In genomic region chr3:54741965-54742364, GRCm38 (mm10) we compare ENCODE assay signal across 23 mouse cellular contexts. TPM values are rescaled to one million over a fixed set of nuclear protein-coding genes. Genes with fewer than 3 reads are reported as not detected.
DNase-seq lines count a peak whose midpoint lies in the region; ATAC-seq and TF ChIP-seq lines count a peak whose summit lies in the region.
"Had no signal": no experiment of that assay in that cellular context is flagged by ENCODE, and none has a peak within 500 bp of the region (broad histone marks: within the 10 kb centered on the region; RNA-seq: fewer than 3 reads in every experiment).

No protein-coding gene starts in this region.

- TF ChIP-seq CTCF in intestine, postnatal 0 days (IDR thresholded peaks at IDR 0.05; ENCODE audit: low read depth), result no peak

- H3K4me1 ChIP-seq in intestine, embryonic 16.5 days (ENCODE audit: control insufficient read depth, insufficient read depth, low read length), result no peaks in the 10 kb centered on the region
- no peaks in the 10 kb centered on the region for H3K4me1 ChIP-seq in intestine, embryonic 15.5 days (replicated peaks)
- H3K4me1 ChIP-seq in intestine, postnatal 0 days (replicated peaks; ENCODE audit: control insufficient read depth, insufficient read depth, low read length), result no peaks in the 10 kb centered on the region
- no peaks in the 10 kb centered on the region for H3K4me1 ChIP-seq in hindbrain, embryonic 10.5 days (replicated peaks)

- H3K4me2 ChIP-seq in intestine, embryonic 16.5 days (ENCODE audit: low read depth, low read length), result no peak overlapping the region
- H3K4me2 ChIP-seq in intestine, embryonic 15.5 days (replicated peaks), result no peak overlapping the region
- no peak overlapping the region for H3K4me2 ChIP-seq in intestine, postnatal 0 days (replicated peaks; ENCODE audit: low read depth)

- no peaks in the 10 kb centered on the region for H3K9me3 ChIP-seq in intestine, embryonic 16.5 days (ENCODE audit: control insufficient read depth, low read length)
- no peaks in the 10 kb centered on the region for H3K9me3 ChIP-seq in intestine, embryonic 15.5 days
- no peaks in the 10 kb centered on the region for H3K9me3 ChIP-seq in intestine, postnatal 0 days (ENCODE audit: control insufficient read depth)
- 0 out of 2 replicates have a peak, but pooled peaks cover 4% of the 10 kb centered on the region for H3K9me3 ChIP-seq in hindbrain, embryonic 10.5 days
- H3K9me3 ChIP-seq: G1E had no signal

- H3K36me3 ChIP-seq in intestine, embryonic 16.5 days (ENCODE audit: control insufficient read depth, insufficient read depth, low read length), result peaks cover 41% of the 10 kb centered on the region
- H3K36me3 ChIP-seq in intestine, embryonic 15.5 days, result peaks cover 48% of the 10 kb centered on the region
- H3K36me3 ChIP-seq in intestine, postnatal 0 days (ENCODE audit: control insufficient read depth, insufficient read depth), result peaks cover 79% of the 10 kb centered on the region
- H3K36me3 ChIP-seq in hindbrain, embryonic 10.5 days, result peaks cover 95% of the 10 kb centered on the region

- H3K4me3 ChIP-seq in intestine, embryonic 16.5 days (ENCODE audit: low read length), result no peak overlapping the region
- no peak overlapping the region for H3K4me3 ChIP-seq in intestine, embryonic 15.5 days (replicated peaks)
- no peak overlapping the region for H3K4me3 ChIP-seq in intestine, postnatal 0 days (ENCODE audit: low read depth, low read length)
- H3K4me3 ChIP-seq in hindbrain, embryonic 10.5 days, result no peak overlapping the region

- 81% methylated on average over 11 of the region's 11 CpGs for WGBS in intestine, embryonic 16.5 days
- 85% methylated on average over 11 of the region's 11 CpGs for WGBS in intestine, embryonic 15.5 days
- WGBS in intestine, postnatal 0 days, result 54% methylated on average over 11 of the region's 11 CpGs
- 59% methylated on average over 11 of the region's 11 CpGs for WGBS in large intestine, adult 2 months
- WGBS in hindbrain, embryonic 10.5 days, result 98% methylated on average over 11 of the region's 11 CpGs

- H3K9ac ChIP-seq in intestine, embryonic 16.5 days (ENCODE audit: low read depth, low read length), result no peak overlapping the region
- no peak overlapping the region for H3K9ac ChIP-seq in intestine, embryonic 15.5 days
- H3K9ac ChIP-seq in intestine, postnatal 0 days (ENCODE audit: low read depth, low read length), result no peak overlapping the region

- peak; percentile 37 for DNase-seq in large intestine, adult 2 months (ENCODE audit: low read depth, low spot score)
- DNase-seq in urinary bladder, postnatal 36 days (ENCODE audit: low spot score in 2 of 2), result no peak
- DNase-seq in hindbrain, embryonic 10.5 days (ENCODE audit: low spot score), result no peak
- DNase-seq: adrenal gland, adult 2 months; adrenal gland, adult 8-10 months; adrenal gland, postnatal 10 days; adrenal gland, postnatal 14 days; adrenal gland, postnatal 25 days; adrenal gland, postnatal 36 days; B cell, adult 2 months; cerebellum, adult 11 months; cerebellum, adult 11-12 months; cerebellum, adult 18-20 months had no signal

- H3K27ac ChIP-seq in intestine, embryonic 16.5 days (ENCODE audit: low read length), result no peak overlapping the region
- no peak overlapping the region for H3K27ac ChIP-seq in intestine, embryonic 15.5 days
- 0 out of 2 replicates have a peak overlapping the region, but pooled peaks have one; percentile 7 for H3K27ac ChIP-seq in intestine, postnatal 0 days (ENCODE audit: low read depth, low read length)
- H3K27ac ChIP-seq in hindbrain, embryonic 10.5 days, result no peak overlapping the region

- no peaks in the 10 kb centered on the region for H3K27me3 ChIP-seq in intestine, embryonic 16.5 days (replicated peaks; ENCODE audit: control insufficient read depth, insufficient read depth, low read length)
- H3K27me3 ChIP-seq in intestine, embryonic 15.5 days (replicated peaks), result no peaks in the 10 kb centered on the region
- no peaks in the 10 kb centered on the region for H3K27me3 ChIP-seq in intestine, postnatal 0 days (replicated peaks; ENCODE audit: control insufficient read depth, insufficient read depth, low read length)
- no peaks in the 10 kb centered on the region for H3K27me3 ChIP-seq in hindbrain, embryonic 10.5 days (ENCODE audit: insufficient read depth, poor library complexity, severe bottlenecking)
- H3K27me3 ChIP-seq: CH12.LX, Patski had no signal

- peak; percentile 50 for ATAC-seq in intestine, embryonic 16.5 days
- no peak for ATAC-seq in intestine, embryonic 15.5 days
- peak; percentile 66 for ATAC-seq in intestine, postnatal 0 days
- ATAC-seq: activated CD4-positive, CD25-positive, alpha-beta regulatory T cell, adult 4 months; CD4-positive, CD25-positive, alpha-beta regulatory T cell, adult 4 months; Patski had no signal

RNA-seq across cellular contexts. Expression of gene Alg5, which starts 6.6 kb away (rescaled TPM):
- polyA plus RNA-seq in intestine, embryonic 16.5 days (2015; fragmentation: Nextera tagmentation; extraction: Ambion mirVana), result 64.3 and 66.2 TPM in 2 replicates
- polyA plus RNA-seq in intestine, embryonic 15.5 days (2015; fragmentation: Nextera tagmentation; extraction: Ambion mirVana), result 62.6 and 66.0 TPM in 2 replicates
- polyA plus RNA-seq in intestine, postnatal 0 days (2015; fragmentation: Nextera tagmentation; extraction: Ambion mirVana), result 95.1 and 99.6 TPM in 2 replicates
- polyA plus RNA-seq in large intestine, adult 2 months (2012; rRNA removed), result 18.6 and 21.8 TPM in 2 replicates
- polyA plus RNA-seq in hindbrain, embryonic 10.5 days (2016; fragmentation: Nextera tagmentation; extraction: Ambion mirVana), result 37.0 and 41.5 TPM in 2 replicates

RNA-seq across cellular contexts. Expression of gene Exosc8, which starts 6.8 kb away (rescaled TPM):
- polyA plus RNA-seq in intestine, embryonic 16.5 days (2015; fragmentation: Nextera tagmentation; extraction: Ambion mirVana), result 84.2 and 91.4 TPM in 2 replicates
- polyA plus RNA-seq in intestine, embryonic 15.5 days (2015; fragmentation: Nextera tagmentation; extraction: Ambion mirVana), result 100 and 110 TPM in 2 replicates
- polyA plus RNA-seq in intestine, postnatal 0 days (2015; fragmentation: Nextera tagmentation; extraction: Ambion mirVana), result 31.0 and 31.7 TPM in 2 replicates
- polyA plus RNA-seq in large intestine, adult 2 months (2012; rRNA removed), result 29.8 and 32.3 TPM in 2 replicates
- 143 and 175 TPM in 2 replicates for polyA plus RNA-seq in hindbrain, embryonic 10.5 days (2016; fragmentation: Nextera tagmentation; extraction: Ambion mirVana)

RNA-seq across cellular contexts. Expression of gene Smad9, which starts 13.4 kb away (rescaled TPM):
- 1.0 and 1.4 TPM in 2 replicates for polyA plus RNA-seq in intestine, embryonic 16.5 days (2015; fragmentation: Nextera tagmentation; extraction: Ambion mirVana)
- 1.5 and 1.6 TPM in 2 replicates for polyA plus RNA-seq in intestine, embryonic 15.5 days (2015; fragmentation: Nextera tagmentation; extraction: Ambion mirVana)
- polyA plus RNA-seq in intestine, postnatal 0 days (2015; fragmentation: Nextera tagmentation; extraction: Ambion mirVana), result 0.70 and 0.93 TPM in 2 replicates
- polyA plus RNA-seq in large intestine, adult 2 months (2012; rRNA removed), result 0.53 and 1.1 TPM in 2 replicates
- 0.19 and 0.25 TPM in 2 replicates for polyA plus RNA-seq in hindbrain, embryonic 10.5 days (2016; fragmentation: Nextera tagmentation; extraction: Ambion mirVana)
- polyA plus RNA-seq: activated CD4-positive, CD25-positive, alpha-beta regulatory T cell, adult 4 months; CD4-positive, CD25-positive, alpha-beta regulatory T cell, adult 4 months; G1E had no signal

RNA-seq across cellular contexts. Expression of gene Gm21958, which starts 27.8 kb away (rescaled TPM):
- 0.53 TPM in 1 of 2 replicates, not detected in the other for polyA plus RNA-seq in intestine, embryonic 16.5 days (2015; fragmentation: Nextera tagmentation; extraction: Ambion mirVana)
- 0.28 TPM in 1 of 2 replicates, not detected in the other for polyA plus RNA-seq in intestine, embryonic 15.5 days (2015; fragmentation: Nextera tagmentation; extraction: Ambion mirVana)
- polyA plus RNA-seq in intestine, postnatal 0 days (2015; fragmentation: Nextera tagmentation; extraction: Ambion mirVana), result not detected in 2 replicates
- not detected in 2 replicates for polyA plus RNA-seq in large intestine, adult 2 months (2012; rRNA removed)
- 0.93 TPM in 1 of 2 replicates, not detected in the other for polyA plus RNA-seq in hindbrain, embryonic 10.5 days (2016; fragmentation: Nextera tagmentation; extraction: Ambion mirVana)
- polyA plus RNA-seq: adrenal gland, adult 2 months; brain, embryonic 14.5 days; C2C12; G1E had no signal

RNA-seq across cellular contexts. Expression of gene Supt20, which starts 49.4 kb away (rescaled TPM):
- polyA plus RNA-seq in intestine, embryonic 16.5 days (2015; fragmentation: Nextera tagmentation; extraction: Ambion mirVana), result 72.9 and 77.8 TPM in 2 replicates
- 76.8 and 84.1 TPM in 2 replicates for polyA plus RNA-seq in intestine, embryonic 15.5 days (2015; fragmentation: Nextera tagmentation; extraction: Ambion mirVana)
- polyA plus RNA-seq in intestine, postnatal 0 days (2015; fragmentation: Nextera tagmentation; extraction: Ambion mirVana), result 27.5 and 31.5 TPM in 2 replicates
- polyA plus RNA-seq in large intestine, adult 2 months (2012; rRNA removed), result 27.7 and 40.8 TPM in 2 replicates
- polyA plus RNA-seq in hindbrain, embryonic 10.5 days (2016; fragmentation: Nextera tagmentation; extraction: Ambion mirVana), result 105 and 112 TPM in 2 replicates
